Mouse (Mus musculus) hematopoietic stem cell, adult 5-6 weeks (primary cell): Measurements from ENCODE around the gene 1700016K19Rik. TPM values are rescaled to one million over a fixed set of nuclear protein-coding genes. Genes with fewer than 3 reads are reported as not detected.

Experiments used
- ATAC-seq, 2 experiments: fragments of 125-278 bp in 1 of 2; replicated peaks in 1 of 2; 2 replicates each; pipeline ENCODE4 v1.8.0; 2016 to 2017; ENCODE audit warnings: inconsistent platforms in 2 of 2, mild to moderate bottlenecking in 2 of 2, moderate number of reproducible peaks in 2 of 2, low read depth in 1 of 2, moderate TSS enrichment in 1 of 2; ENCODE audit not compliant: low FRiP score in 2 of 2, poor library complexity in 2 of 2, severe bottlenecking in 2 of 2, insufficient read depth in 1 of 2, low TSS enrichment in 1 of 2
- total RNA-seq: library from RNA; stranded (forward); fragments of 172-1452, 232-1000 nt; gene quantifications from 2 replicates; pipeline ENCODE4 v1.2.3, GENCODE M21; 2017

Gene 1700016K19Rik
- total RNA-seq, 1 experiment from 2014 or later: not detected

DNA sequence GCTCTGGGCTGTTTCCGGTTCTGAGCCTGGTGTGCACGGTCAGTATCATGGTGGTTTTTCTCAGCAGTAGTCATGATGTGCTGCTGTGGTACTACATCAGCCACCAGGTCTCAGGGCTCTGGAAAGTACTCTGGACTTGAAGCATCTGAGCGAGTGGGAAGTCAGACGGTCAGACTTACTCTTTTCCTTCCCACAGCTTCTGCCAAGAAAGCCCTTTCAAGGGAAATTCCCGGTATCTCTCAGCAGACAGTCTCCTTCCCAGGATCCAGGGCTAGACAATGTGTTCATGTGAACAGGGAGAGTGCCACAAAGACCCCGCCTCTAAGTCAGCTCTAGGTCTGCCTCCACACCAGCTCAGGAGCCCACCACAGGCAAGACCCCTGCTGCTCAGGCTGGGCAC lies 45.7 kb downstream of the 1700016K19Rik start:
- no peak for ATAC-seq

DNA sequence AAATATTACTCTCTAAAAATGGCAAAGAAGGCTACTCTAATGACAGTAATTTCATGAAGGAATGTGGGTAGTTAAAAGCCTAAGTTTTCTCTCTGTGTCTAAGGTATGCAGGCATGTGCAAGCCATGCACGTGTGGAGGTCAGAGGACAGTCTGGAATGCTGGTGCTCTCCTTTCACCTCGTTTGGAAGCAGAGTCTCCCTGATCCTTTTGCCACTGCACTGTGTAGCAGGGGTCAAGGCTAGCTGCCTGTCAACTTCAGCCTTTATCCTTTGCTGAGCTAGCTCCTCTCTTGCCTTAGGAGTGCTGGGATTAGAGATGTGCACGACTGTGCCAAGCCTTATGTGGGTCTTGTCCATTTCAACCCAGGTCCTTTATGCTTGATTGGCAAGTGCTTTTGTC lies 50.8 kb downstream of the 1700016K19Rik start:
- no peak for ATAC-seq

DNA sequence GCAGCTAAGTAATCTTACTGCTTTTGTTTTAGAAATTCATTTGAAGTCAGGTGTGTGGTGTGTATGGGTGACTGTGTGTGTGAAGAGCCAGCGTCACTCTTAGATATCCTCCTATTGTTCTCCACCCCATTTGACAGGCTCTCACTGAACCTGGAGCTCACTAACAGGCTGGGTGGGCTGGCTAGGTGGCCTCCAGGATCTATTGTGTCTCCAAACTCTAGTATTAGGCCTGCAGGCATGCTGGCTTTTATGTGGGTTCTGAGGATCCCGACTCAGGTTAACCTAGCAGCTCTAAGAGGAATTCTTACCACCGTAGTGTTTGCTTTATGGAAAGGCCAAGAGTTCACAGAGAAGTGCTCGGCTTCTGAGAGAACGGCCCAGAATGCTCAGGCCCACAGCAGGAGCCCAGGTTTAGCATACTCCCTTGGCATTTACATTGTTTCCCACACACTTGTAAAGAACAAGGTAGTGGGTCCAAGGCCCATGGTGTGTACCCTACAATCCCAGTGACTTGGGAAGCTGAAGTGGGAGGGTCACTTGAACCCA lies 51.3 kb downstream of the 1700016K19Rik start:
- no peak for ATAC-seq

DNA sequence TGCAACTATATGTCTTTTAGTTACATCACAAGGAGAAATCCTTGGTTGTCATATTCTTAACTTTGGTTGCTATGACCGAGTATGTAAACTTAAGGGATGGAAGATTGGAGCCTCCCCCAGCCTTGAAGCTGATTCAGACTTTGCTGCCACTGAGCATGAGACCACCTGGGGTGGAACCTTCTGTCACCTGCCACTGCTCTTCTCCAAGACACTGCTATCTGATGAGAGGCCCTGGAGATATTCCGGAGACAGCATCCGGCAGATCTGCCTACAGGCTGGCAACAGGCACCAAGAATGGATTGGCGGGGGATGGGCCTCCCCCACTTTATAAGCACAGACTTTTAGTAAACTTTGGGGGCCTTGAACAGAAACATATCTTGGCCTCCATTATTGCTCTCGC lies 52.8 kb downstream of the 1700016K19Rik start:
- ATAC-seq: no peak

Other genes with a start within 250 kb of the 1700016K19Rik start
- 0.13 TPM in 1 of 2 replicates, not detected in the other for gene Doc2b, start 203.9 kb upstream of the 1700016K19Rik start, total RNA-seq
- 2.6 and 4.4 TPM in 2 replicates for gene Rph3al, start 61.5 kb upstream of the 1700016K19Rik start, total RNA-seq
- gene Rflnb, start 27.9 kb downstream of the 1700016K19Rik start, total RNA-seq: 4.6 and 9.3 TPM in 2 replicates
- 38.3 and 47.8 TPM in 2 replicates for gene Vps53, start 179.7 kb downstream of the 1700016K19Rik start, total RNA-seq
- 3.4 and 5.3 TPM in 2 replicates for gene Fam57a, start 179.8 kb downstream of the 1700016K19Rik start, total RNA-seq
- gene Dbil5, start 217.7 kb downstream of the 1700016K19Rik start, total RNA-seq: 0.65 and 1.1 TPM in 2 replicates
- 20.7 and 37.8 TPM in 2 replicates for gene Gemin4, start 217.8 kb downstream of the 1700016K19Rik start, total RNA-seq
- gene Mrm3, start 243.8 kb downstream of the 1700016K19Rik start, total RNA-seq: 16.1 and 33.6 TPM in 2 replicates
- gene Glod4, start 243.8 kb downstream of the 1700016K19Rik start, total RNA-seq: 295 and 311 TPM in 2 replicates